Mouse (Mus musculus) C2C12 (cell line): ENCODE data around the gene Clic6. TPM values are rescaled to one million over a fixed set of nuclear protein-coding genes. Genes with fewer than 3 reads are reported as not detected.

Experiments
- H3K27me3 ChIP-seq: one replicate; pipeline ENCODE4 v1.6.1; 2011; ENCODE audit not compliant: control insufficient read depth, insufficient read depth, insufficient read length
- H3K36me3 ChIP-seq: one replicate; pipeline ENCODE4 v1.6.1; 2011; ENCODE audit not compliant: control insufficient read depth, insufficient read depth
- H3K4me3 ChIP-seq: one replicate; pipeline ENCODE4 v1.5.1; 2011; ENCODE audit warnings: mild to moderate bottlenecking, control low read depth; ENCODE audit not compliant: poor library complexity, insufficient read depth, severe bottlenecking
- H3K79me2 ChIP-seq: one replicate; pipeline ENCODE4 v1.6.1; 2011; ENCODE audit not compliant: control insufficient read depth, insufficient read depth
- H3K79me3 ChIP-seq: one replicate; pipeline ENCODE4 v1.6.1; 2011; ENCODE audit warnings: low read depth, control low read depth
- H3ac ChIP-seq: one replicate; pipeline ENCODE3; 2011; ENCODE audit warnings: low read depth; ENCODE audit not compliant: control insufficient read depth, insufficient read length
- CEBPB ChIP-seq: IDR thresholded peaks from one replicate; pipeline ENCODE4 v1.6.1; 2011; ENCODE audit warnings: low read depth, mild to moderate bottlenecking, control low read depth, moderate library complexity
- CTCF ChIP-seq: IDR thresholded peaks from one replicate; pipeline ENCODE4 v1.5.1; 2011; ENCODE audit not compliant: control insufficient read depth, insufficient read depth, insufficient read length
- FOSL1 ChIP-seq: IDR thresholded peaks from one replicate; pipeline ENCODE4 v1.8.0; 2011; ENCODE audit warnings: mild to moderate bottlenecking, low read length; ENCODE audit not compliant: poor library complexity, insufficient read depth, severe bottlenecking
- MAX ChIP-seq: IDR thresholded peaks from one replicate; pipeline ENCODE4 v1.6.1; 2011; ENCODE audit warnings: mild to moderate bottlenecking, control low read depth
- MYOD1 ChIP-seq: IDR thresholded peaks from one replicate; pipeline ENCODE4 v1.6.1; 2011; ENCODE audit warnings: low read depth; ENCODE audit not compliant: control insufficient read depth, insufficient read length
- MYOG ChIP-seq: IDR thresholded peaks from one replicate; pipeline ENCODE4 v1.6.1; 2011; ENCODE audit not compliant: control insufficient read depth, insufficient read length; ENCODE audit errors: extremely low read depth
- USF1 ChIP-seq: IDR thresholded peaks from one replicate; pipeline ENCODE4 v1.6.1; 2011; ENCODE audit warnings: low read depth, mild to moderate bottlenecking, control low read depth, moderate library complexity
- polyA plus RNA-seq: library from polyadenylated mRNA; unstranded; fragments of >200 nt; fragmentation: generic; extraction: Trizol; gene quantifications from one replicate; pipeline ENCODE4 v1.2.1, GENCODE M21; 2012; ENCODE audit warnings: missing spikeins

The Clic6 gene
- polyA plus RNA-seq, 1 experiment, result 0.01 TPM

DNA sequence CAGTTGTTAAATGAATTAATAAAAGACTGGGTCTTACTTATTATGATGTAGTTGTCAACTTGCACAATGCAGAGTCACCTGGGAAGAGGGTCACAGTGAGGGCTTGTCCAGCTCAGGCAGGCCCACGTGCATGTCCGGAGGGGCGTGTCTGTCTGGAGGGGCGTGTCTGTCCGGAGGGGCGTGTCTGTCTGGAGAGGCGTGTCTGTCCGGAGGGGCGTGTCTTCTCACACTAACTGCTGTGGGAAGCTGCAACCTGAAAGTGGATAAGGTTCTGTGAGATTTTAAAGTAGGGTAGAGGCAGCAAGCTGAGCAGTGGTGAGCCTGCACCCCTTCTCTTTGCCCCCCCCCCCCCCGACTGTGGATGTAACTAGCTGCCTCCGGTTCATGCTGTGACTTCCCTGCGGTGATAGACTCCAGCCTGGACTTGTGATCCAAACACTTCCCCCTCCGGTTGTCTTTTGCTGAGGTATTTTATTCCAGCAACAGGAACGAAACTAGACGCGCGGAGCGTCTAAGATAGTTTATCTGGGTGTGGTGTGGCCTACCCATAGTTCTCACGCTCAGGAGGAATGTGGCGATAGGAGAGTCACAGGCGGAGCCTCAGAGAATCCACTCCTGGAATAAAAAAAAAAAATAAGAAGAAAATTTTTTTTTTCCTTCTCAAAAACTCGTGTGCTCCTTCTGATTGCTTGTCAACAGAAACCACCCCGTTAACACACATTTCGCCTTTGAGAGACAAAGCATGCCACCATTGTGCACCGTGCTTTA is 10.3 kb upstream of the Clic6 start:
- no peak for TF ChIP-seq USF1
- no peak for TF ChIP-seq CEBPB
- no peak for TF ChIP-seq FOSL1
- TF ChIP-seq MYOD1, result no peak
- TF ChIP-seq CTCF, result no peak
- TF ChIP-seq MAX, result no peak
- no peak for TF ChIP-seq MYOG
- no peak overlapping the region for H3K4me3 ChIP-seq
- H3K27me3 ChIP-seq, result peaks cover 12% of the 10 kb centered on the region
- H3K79me2 ChIP-seq, result no peaks in the 10 kb centered on the region
- H3K79me3 ChIP-seq, result no peaks in the 10 kb centered on the region
- H3K36me3 ChIP-seq, result no peaks in the 10 kb centered on the region
- H3ac ChIP-seq, result no peak overlapping the region

DNA sequence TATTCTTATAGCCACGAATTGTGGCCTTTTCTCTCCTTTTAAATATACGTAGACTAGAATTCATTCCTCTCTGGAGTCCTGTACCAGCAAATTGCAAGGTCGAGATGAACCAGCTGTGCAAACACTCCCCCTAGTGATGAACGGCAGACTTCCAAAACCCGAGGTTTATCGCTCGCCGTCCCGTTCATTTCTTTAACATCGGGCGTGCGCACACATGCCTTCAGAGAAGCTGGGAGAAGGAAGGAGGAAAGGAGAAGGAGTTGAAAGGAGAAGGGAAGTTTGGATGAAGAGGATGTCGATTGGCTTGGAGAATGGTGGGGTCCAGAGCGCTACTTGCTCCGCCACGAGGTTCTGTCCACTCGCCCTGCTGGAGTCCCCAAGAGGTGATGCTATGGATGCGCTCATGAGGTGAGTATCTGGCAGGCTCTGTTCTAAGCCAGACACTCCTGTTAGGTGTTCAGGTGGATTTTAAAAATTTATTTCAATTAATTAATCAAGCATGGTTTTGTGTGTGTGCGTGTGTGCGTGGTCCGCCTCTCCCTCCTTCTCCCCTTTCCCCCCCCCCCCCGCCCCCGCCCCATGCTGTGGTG is 6.9 kb upstream of the Clic6 start:
- Histone ChIP-seq H3K79me3 (no peaks in the 10 kb centered on the region), H3K27me3 (peaks cover 12% of the 10 kb centered on the region), H3K79me2 (no peaks in the 10 kb centered on the region), H3ac (no peak overlapping the region), H3K4me3 (no peak overlapping the region), H3K36me3 (no peaks in the 10 kb centered on the region)
- TF ChIP-seq CTCF, result peak; percentile 6
- no peak for TF ChIP-seq MYOG
- TF ChIP-seq MAX, result no peak
- no peak for TF ChIP-seq FOSL1
- no peak for TF ChIP-seq USF1

DNA sequence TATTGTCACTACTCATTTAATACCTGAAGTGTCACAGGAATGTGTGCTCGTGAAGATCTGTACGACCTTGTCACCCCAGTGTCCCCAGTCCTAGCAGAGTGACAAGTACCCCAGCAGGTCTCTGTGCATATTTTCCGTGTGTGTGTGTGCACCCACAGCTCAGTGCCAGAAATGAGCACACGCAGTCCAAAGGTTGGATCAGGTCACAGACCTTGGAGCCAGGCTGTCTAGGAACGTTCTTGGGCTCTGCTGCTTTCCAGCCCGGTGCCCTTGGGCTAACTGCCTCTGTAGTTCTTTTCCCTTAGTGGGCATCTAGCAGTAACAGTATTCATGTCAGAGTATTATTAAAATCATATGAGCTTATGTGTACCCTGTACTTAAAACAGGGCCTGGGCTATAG is 1.6 kb downstream of the Clic6 start:
- Histone ChIP-seq H3K4me3 (no peak overlapping the region), H3K36me3 (no peaks in the 10 kb centered on the region), H3ac (no peak overlapping the region), H3K79me2 (no peaks in the 10 kb centered on the region), H3K27me3 (peaks cover 3% of the 10 kb centered on the region), H3K79me3 (no peaks in the 10 kb centered on the region)
- no peak for TF ChIP-seq CEBPB
- TF ChIP-seq MYOG, result no peak
- no peak for TF ChIP-seq FOSL1
- no peak for TF ChIP-seq CTCF
- TF ChIP-seq MYOD1, result no peak
- no peak for TF ChIP-seq MAX
- TF ChIP-seq USF1, result no peak

DNA sequence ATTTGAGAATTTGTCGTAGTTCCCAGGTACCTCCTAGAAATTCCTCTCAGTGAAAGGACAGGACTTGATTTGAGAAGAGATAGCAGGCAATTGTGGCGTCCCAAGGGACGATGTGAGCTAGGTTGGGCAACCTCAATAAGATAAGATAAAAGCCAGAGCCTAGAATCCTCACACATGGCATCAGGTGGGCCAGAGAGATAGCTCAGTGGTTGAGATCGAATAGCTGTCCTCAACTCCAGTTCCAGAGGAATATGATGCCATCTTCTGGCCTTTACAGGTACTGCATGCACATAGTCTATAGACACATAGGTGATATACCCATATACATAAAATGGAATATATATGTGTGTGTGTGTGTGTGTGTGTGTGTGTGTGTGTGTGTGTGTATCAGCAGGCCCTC is 2.0 kb downstream of the Clic6 start:
- Histone ChIP-seq H3K79me2 (no peaks in the 10 kb centered on the region), H3K27me3 (peaks cover 3% of the 10 kb centered on the region), H3K4me3 (no peak overlapping the region), H3K36me3 (no peaks in the 10 kb centered on the region), H3K79me3 (no peaks in the 10 kb centered on the region), H3ac (no peak overlapping the region)
- TF ChIP-seq CEBPB (no peak), FOSL1 (no peak), USF1 (no peak), MYOG (no peak), CTCF (no peak), MYOD1 (no peak), MAX (no peak)

DNA sequence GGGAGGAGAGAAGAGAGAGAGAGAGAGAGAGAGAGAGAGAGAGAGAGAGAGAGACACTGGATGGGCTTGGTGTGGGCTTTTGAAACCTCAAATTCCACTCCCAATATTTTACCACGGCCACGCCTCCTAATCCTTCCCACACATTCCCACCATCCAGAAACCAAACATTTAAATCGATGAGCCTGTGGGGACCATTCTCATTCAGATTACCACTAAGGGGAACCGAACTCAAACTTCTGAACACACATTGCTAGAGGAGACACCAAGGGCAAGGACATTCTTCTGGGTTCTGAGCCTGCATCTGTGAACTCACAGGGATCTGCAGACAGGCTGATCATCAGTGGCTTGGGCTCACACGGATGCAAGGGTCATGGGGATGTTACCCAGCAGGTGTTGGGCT is 2.9 kb downstream of the Clic6 start:
- TF ChIP-seq USF1 (no peak), MAX (no peak), MYOD1 (no peak), CTCF (no peak), FOSL1 (no peak), CEBPB (no peak), MYOG (no peak)

More for the DNA sequence above, 2.9 kb downstream of the Clic6 start:
- no peak overlapping the region for H3ac ChIP-seq
- H3K79me3 ChIP-seq, result no peaks in the 10 kb centered on the region
- no peak overlapping the region for H3K4me3 ChIP-seq
- no peaks in the 10 kb centered on the region for H3K36me3 ChIP-seq
- no peaks in the 10 kb centered on the region for H3K79me2 ChIP-seq
- peaks cover 7% of the 10 kb centered on the region for H3K27me3 ChIP-seq
